Mouse (Mus musculus): ENCODE data around the gene Rorc. TPM values are rescaled to one million over a fixed set of nuclear protein-coding genes. Genes with fewer than 3 reads are reported as not detected.

The Rorc gene
- polyA plus RNA-seq, 1 experiment = 28.3 TPM

DNA sequence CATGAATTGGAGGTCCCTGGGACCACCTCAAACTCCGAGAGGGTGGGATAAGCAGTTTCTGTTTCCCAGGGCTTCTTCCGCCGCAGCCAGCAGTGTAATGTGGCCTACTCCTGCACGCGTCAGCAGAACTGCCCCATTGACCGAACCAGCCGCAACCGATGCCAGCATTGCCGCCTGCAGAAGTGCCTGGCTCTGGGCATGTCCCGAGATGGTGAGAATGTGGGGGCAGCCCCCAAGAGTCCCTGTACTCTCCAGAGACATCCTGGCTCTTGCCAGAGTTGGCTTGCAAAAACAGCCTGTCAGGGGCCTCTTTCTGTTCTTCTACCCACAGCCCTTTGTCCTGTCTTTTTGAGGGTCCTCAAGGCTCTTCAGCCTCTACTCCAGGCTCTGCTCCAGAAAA, 14.8 kb downstream of the Rorc start:
- WGBS = 94% methylated on average over 10 of the region's 10 CpGs
- no peaks in the 10 kb centered on the region for H3K4me1 ChIP-seq (ENCODE audit: control insufficient read depth, insufficient read depth, insufficient read length, low read length)
- no peak overlapping the region for H3K27ac ChIP-seq (ENCODE audit: insufficient read depth, low read depth, low read length)
- no peaks in the 10 kb centered on the region for H3K27me3 ChIP-seq (ENCODE audit: control insufficient read depth, insufficient read depth, low read length)
- H3K4me3 ChIP-seq (ENCODE audit: low read depth, low read length) = no peak overlapping the region
- TF ChIP-seq CTCF (IDR thresholded peaks at IDR 0.05; ENCODE audit: extremely low read depth, insufficient read length, insufficient replicate concordance, low read depth, low read length) (no peak), POLR2A (IDR thresholded peaks at IDR 0.05; ENCODE audit: low read depth, low read length) (no peak)
- peaks cover 34% of the 10 kb centered on the region for H3K36me3 ChIP-seq (ENCODE audit: control insufficient read depth, insufficient read depth, low read length)

DNA sequence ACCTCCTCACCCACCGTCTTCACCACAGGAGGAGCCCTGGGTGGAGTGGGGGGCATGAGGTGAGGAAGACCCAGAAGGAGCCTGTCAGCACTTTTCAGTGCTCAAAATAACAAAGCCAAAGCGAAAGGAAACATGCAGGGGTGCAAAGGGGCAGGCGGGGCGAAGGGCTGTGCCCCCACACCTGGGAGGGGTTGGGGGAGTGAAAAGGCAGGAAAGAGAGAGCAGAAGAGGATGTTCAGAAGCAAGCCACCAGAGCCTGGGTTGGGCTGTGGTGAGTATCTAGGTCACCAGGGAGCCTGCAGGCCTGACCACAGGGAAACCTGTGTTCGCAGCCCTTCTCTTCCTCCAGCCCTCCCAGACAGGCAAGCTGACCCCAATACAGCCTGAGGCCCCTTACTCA, 15.5 kb downstream of the Rorc start:
- H3K27me3 ChIP-seq (ENCODE audit: control insufficient read depth, insufficient read depth, low read length) = no peaks in the 10 kb centered on the region
- no peak overlapping the region for H3K4me3 ChIP-seq (ENCODE audit: low read depth, low read length)
- TF ChIP-seq CTCF (IDR thresholded peaks at IDR 0.05; ENCODE audit: extremely low read depth, insufficient read length, insufficient replicate concordance, low read depth, low read length) (no peak), POLR2A (IDR thresholded peaks at IDR 0.05; ENCODE audit: low read depth, low read length) (no peak)
- WGBS = 83% methylated on average over 5 of the region's 5 CpGs
- peaks cover 40% of the 10 kb centered on the region for H3K36me3 ChIP-seq (ENCODE audit: control insufficient read depth, insufficient read depth, low read length)
- no peak overlapping the region for H3K27ac ChIP-seq (ENCODE audit: insufficient read depth, low read depth, low read length)
- no peaks in the 10 kb centered on the region for H3K4me1 ChIP-seq (ENCODE audit: control insufficient read depth, insufficient read depth, insufficient read length, low read length)

DNA sequence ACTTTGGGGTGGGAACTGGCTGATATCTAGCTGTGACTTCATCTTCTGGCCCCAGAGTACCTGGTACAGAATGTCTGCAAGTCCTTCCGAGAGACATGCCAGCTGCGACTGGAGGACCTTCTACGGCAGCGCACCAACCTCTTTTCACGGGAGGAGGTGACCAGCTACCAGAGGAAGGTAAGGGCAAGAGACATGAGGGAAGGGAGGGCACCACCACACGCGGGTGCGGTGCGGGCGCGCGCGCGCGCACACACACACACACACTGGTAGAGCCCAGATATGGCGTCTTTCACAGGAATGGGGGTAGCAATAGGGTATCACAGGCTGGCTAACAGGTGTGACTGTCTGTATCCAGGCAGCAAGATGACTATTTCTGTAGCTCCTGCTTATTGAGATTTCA, 16.8 kb downstream of the Rorc start:
- no peak for TF ChIP-seq POLR2A (IDR thresholded peaks at IDR 0.05; ENCODE audit: low read depth, low read length)
- TF ChIP-seq CTCF (IDR thresholded peaks at IDR 0.05; ENCODE audit: extremely low read depth, insufficient read length, insufficient replicate concordance, low read depth, low read length) = no peak
- H3K27ac ChIP-seq (ENCODE audit: insufficient read depth, low read depth, low read length) = no peak overlapping the region
- H3K36me3 ChIP-seq (ENCODE audit: control insufficient read depth, insufficient read depth, low read length) = peaks cover 44% of the 10 kb centered on the region
- no peak overlapping the region for H3K4me3 ChIP-seq (ENCODE audit: low read depth, low read length)
- WGBS = 95% methylated on average over 16 of the region's 16 CpGs
- H3K27me3 ChIP-seq (ENCODE audit: control insufficient read depth, insufficient read depth, low read length) = no peaks in the 10 kb centered on the region
- H3K4me1 ChIP-seq (ENCODE audit: control insufficient read depth, insufficient read depth, insufficient read length, low read length) = no peaks in the 10 kb centered on the region

DNA sequence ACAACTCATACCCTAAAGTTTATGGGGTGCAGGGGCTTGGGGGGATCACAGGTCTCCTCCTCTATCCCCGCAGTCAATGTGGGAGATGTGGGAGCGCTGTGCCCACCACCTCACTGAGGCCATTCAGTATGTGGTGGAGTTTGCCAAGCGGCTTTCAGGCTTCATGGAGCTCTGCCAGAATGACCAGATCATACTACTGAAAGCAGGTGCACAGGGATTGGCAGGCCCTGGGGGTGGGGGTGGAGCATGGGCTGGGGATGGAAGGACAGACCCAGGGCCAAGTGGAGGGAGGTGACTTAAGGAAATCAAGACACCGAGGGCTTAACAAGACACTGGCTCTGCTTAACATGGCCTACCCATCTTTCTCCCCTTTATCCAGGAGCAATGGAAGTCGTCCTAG, 18.4 kb downstream of the Rorc start:
- peaks cover 44% of the 10 kb centered on the region for H3K36me3 ChIP-seq (ENCODE audit: control insufficient read depth, insufficient read depth, low read length)
- H3K4me1 ChIP-seq (ENCODE audit: control insufficient read depth, insufficient read depth, insufficient read length, low read length) = no peaks in the 10 kb centered on the region
- H3K4me3 ChIP-seq (ENCODE audit: low read depth, low read length) = no peak overlapping the region
- H3K27ac ChIP-seq (ENCODE audit: insufficient read depth, low read depth, low read length) = no peak overlapping the region
- TF ChIP-seq CTCF (IDR thresholded peaks at IDR 0.05; ENCODE audit: extremely low read depth, insufficient read length, insufficient replicate concordance, low read depth, low read length) = no peak
- TF ChIP-seq POLR2A (IDR thresholded peaks at IDR 0.05; ENCODE audit: low read depth, low read length) = no peak
- no peaks in the 10 kb centered on the region for H3K27me3 ChIP-seq (ENCODE audit: control insufficient read depth, insufficient read depth, low read length)
- WGBS = 82% methylated on average over 5 of the region's 5 CpGs

DNA sequence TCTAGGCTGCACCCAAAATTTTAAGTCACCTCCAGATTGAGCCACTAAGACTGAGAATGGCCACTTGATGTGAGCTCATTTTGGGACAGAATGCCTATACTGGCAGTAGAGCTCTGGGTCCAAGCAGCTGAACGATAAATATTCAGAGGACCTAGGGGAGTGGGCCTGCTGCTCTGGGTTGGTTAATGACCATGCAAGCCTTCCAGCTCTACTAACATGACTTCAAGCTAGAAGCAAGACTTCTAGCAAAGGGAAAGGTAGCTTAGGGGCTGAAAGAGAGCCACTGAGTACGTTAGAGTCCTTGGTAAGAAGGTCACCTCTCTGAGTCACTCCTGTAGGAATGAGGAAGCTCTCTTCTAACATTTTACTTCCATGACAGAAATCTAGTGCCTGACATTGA, 19.5 kb downstream of the Rorc start:
- H3K27me3 ChIP-seq (ENCODE audit: control insufficient read depth, insufficient read depth, low read length) = no peaks in the 10 kb centered on the region
- no peak overlapping the region for H3K27ac ChIP-seq (ENCODE audit: insufficient read depth, low read depth, low read length)
- no peak for TF ChIP-seq POLR2A (IDR thresholded peaks at IDR 0.05; ENCODE audit: low read depth, low read length)
- no peak for TF ChIP-seq CTCF (IDR thresholded peaks at IDR 0.05; ENCODE audit: extremely low read depth, insufficient read length, insufficient replicate concordance, low read depth, low read length)
- H3K4me1 ChIP-seq (ENCODE audit: control insufficient read depth, insufficient read depth, insufficient read length, low read length) = no peaks in the 10 kb centered on the region
- WGBS = 79% methylated on average over 2 of the region's 2 CpGs
- peaks cover 42% of the 10 kb centered on the region for H3K36me3 ChIP-seq (ENCODE audit: control insufficient read depth, insufficient read depth, low read length)
- no peak overlapping the region for H3K4me3 ChIP-seq (ENCODE audit: low read depth, low read length)

DNA sequence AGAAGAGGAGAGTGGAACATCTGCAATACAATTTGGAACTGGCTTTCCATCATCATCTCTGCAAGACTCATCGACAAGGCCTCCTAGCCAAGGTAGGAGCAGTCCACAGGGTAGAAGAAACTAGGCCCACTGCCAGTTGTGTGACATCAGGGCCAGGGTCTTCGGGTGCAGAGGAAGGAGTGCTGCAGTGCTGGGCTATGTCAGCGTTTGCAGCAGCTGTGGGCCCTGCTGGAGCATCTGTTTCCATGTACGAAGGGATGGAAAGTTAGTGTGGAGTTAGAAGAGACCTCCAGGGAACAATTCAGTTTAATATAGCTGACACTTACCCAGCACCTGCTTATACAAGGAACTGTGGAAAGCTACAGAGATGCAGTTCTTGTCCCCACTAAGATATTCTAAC, 20.5 kb downstream of the Rorc start:
- H3K4me3 ChIP-seq (ENCODE audit: low read depth, low read length) = no peak overlapping the region
- H3K4me1 ChIP-seq (ENCODE audit: control insufficient read depth, insufficient read depth, insufficient read length, low read length) = no peaks in the 10 kb centered on the region
- H3K27me3 ChIP-seq (ENCODE audit: control insufficient read depth, insufficient read depth, low read length) = no peaks in the 10 kb centered on the region
- H3K36me3 ChIP-seq (ENCODE audit: control insufficient read depth, insufficient read depth, low read length) = peaks cover 36% of the 10 kb centered on the region
- WGBS = 77% methylated on average over 4 of the region's 4 CpGs
- no peak overlapping the region for H3K27ac ChIP-seq (ENCODE audit: insufficient read depth, low read depth, low read length)
- TF ChIP-seq POLR2A (IDR thresholded peaks at IDR 0.05; ENCODE audit: low read depth, low read length) (no peak), CTCF (IDR thresholded peaks at IDR 0.05; ENCODE audit: extremely low read depth, insufficient read length, insufficient replicate concordance, low read depth, low read length) (no peak)

DNA sequence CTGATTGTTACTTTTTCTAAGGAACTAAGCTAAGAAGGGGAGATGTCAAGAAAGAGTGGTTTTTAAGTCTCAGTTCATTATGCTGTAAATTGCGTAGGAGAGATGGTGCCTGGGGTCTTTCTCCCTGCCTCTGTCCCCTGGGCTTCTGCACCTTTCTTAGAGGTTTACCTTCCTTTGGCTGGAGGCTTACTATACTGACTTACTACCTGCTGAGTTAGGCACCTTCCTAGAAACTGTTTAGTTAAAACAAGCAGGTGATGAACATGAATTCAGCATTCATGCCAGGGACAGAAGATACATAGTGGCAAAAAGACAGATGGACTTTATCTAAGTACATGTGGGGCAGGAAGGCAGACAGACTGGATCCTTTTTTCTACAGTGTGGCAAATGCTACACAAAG, 23.7 kb downstream of the Rorc start:
- H3K27ac ChIP-seq (ENCODE audit: insufficient read depth, low read depth, low read length) = no peak overlapping the region
- peaks cover 8% of the 10 kb centered on the region; the same call in 1 of the 2 replicates for H3K27me3 ChIP-seq (ENCODE audit: control insufficient read depth, insufficient read depth, low read length)
- H3K4me3 ChIP-seq (ENCODE audit: low read depth, low read length) = no peak overlapping the region
- WGBS = 91% methylated on average over 1 of the region's 1 CpGs
- H3K36me3 ChIP-seq (ENCODE audit: control insufficient read depth, insufficient read depth, low read length) = peaks cover 18% of the 10 kb centered on the region
- H3K4me1 ChIP-seq (ENCODE audit: control insufficient read depth, insufficient read depth, insufficient read length, low read length) = no peaks in the 10 kb centered on the region
- TF ChIP-seq POLR2A (IDR thresholded peaks at IDR 0.05; ENCODE audit: low read depth, low read length) (no peak), CTCF (IDR thresholded peaks at IDR 0.05; ENCODE audit: extremely low read depth, insufficient read length, insufficient replicate concordance, low read depth, low read length) (no peak)

DNA sequence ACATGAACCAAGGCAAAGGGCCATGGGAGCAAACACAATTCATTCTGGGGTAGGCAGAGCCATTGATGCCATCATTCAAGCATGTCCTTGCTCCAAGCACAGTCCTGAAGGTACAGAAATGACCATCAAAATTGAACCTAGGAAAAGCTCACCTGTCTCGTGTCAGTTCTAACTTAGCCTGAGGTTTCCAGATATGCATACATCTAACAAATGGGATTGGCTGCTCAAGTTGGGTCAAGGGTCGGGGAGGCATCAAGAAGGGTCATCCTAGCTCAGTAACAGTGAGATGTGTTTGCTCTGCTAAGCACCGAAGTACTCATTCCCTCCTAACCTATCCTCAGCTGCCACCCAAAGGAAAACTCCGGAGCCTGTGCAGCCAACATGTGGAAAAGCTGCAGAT, 24.3 kb downstream of the Rorc start:
- Histone ChIP-seq H3K4me1 (ENCODE audit: control insufficient read depth, insufficient read depth, insufficient read length, low read length) (no peaks in the 10 kb centered on the region), H3K4me3 (ENCODE audit: low read depth, low read length) (no peak overlapping the region), H3K36me3 (ENCODE audit: control insufficient read depth, insufficient read depth, low read length) (peaks cover 15% of the 10 kb centered on the region), H3K27me3 (ENCODE audit: control insufficient read depth, insufficient read depth, low read length) (peaks cover 8% of the 10 kb centered on the region; the same call in 1 of the 2 replicates), H3K27ac (ENCODE audit: insufficient read depth, low read depth, low read length) (no peak overlapping the region)
- WGBS = 71% methylated on average over 4 of the region's 4 CpGs
- TF ChIP-seq CTCF (IDR thresholded peaks at IDR 0.05; ENCODE audit: extremely low read depth, insufficient read length, insufficient replicate concordance, low read depth, low read length) (no peak), POLR2A (IDR thresholded peaks at IDR 0.05; ENCODE audit: low read depth, low read length) (no peak)
